Comparison of ENCODE assay signal across 8 mouse cellular contexts in the genomic region with DNA sequence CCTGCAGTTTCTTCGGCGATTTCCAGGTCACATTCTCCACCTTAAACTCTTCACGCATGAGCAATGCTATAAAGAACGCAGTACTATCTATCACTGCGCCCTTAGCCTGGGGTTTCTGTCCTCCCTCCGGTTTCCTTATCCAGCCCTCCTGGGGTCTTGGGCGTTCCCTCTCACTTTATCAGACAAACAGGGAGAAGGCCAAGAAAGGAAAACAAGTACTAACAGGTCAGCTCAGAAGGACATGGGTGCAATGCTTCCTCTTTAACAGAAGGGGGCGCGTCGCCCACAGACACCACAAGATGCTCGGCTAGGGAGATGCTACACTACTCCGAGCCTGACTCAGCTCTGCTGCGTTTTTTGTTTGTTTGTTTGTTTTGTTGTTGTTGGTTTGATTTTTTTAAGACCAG. TPM values are rescaled to one million over a fixed set of nuclear protein-coding genes. Genes with fewer than 3 reads are reported as not detected.
DNase-seq lines count a peak whose midpoint lies in the region; ATAC-seq and TF ChIP-seq lines count a peak whose summit lies in the region.

No protein-coding gene starts in this region.

- DNase-seq in hindbrain, embryonic 14.5 days (ENCODE audit: low spot score), result peak; percentile 47
- peak; percentile 86 for DNase-seq in ES-E14 (ENCODE audit: low read depth, low spot score)
- DNase-seq in cerebellum, postnatal 25 days, result peak; percentile 40 to 51
- DNase-seq in liver, embryonic 14.5 days (ENCODE audit: low read depth in 3 of 3, low spot score in 3 of 3), result peak; percentile 90 to 95 (median 92)
- DNase-seq in Muller cell, postnatal 12 days (ENCODE audit: inconsistent ontology term), result no peak
- no peak for DNase-seq in thymus, postnatal 14 days
- no peak for DNase-seq in urinary bladder, postnatal 25 days (ENCODE audit: low spot score)

- WGBS in hindbrain, embryonic 14.5 days, result 25% methylated on average over 13 of the region's 13 CpGs
- 24% methylated on average over 13 of the region's 13 CpGs for whole genome bisulfite sequencing in hindbrain, embryonic 13.5 days
- WGBS in liver, embryonic 14.5 days (ENCODE audit: insufficient replicate concordance), result 7% methylated on average over 13 of the region's 13 CpGs

- no peaks in the 10 kb centered on the region for H3K27me3 ChIP-seq in hindbrain, embryonic 14.5 days (ENCODE audit: control insufficient read depth, insufficient read depth, low read length)
- H3K27me3 ChIP-seq in hindbrain, embryonic 13.5 days, result peaks cover 12% of the 10 kb centered on the region; the same call in 1 of the 2 replicates
- H3K27me3 ChIP-seq in liver, embryonic 14.5 days (ENCODE audit: control insufficient read depth, insufficient read depth, low read length), result no peaks in the 10 kb centered on the region

- no peak; the same call in 1 of the 2 replicates for ATAC-seq in hindbrain, embryonic 14.5 days (ENCODE audit: low FRiP score)
- no peak for ATAC-seq in hindbrain, embryonic 13.5 days (ENCODE audit: low FRiP score)
- peak; percentile 85 for ATAC-seq in liver, embryonic 14.5 days (ENCODE audit: insufficient read depth)

- H3K27ac ChIP-seq in hindbrain, embryonic 14.5 days, result no peak overlapping the region
- no peak overlapping the region for H3K27ac ChIP-seq in hindbrain, embryonic 13.5 days
- H3K27ac ChIP-seq in ES-E14 (ENCODE audit: insufficient read depth, low read depth, low read length, poor library complexity, severe bottlenecking), result no peak overlapping the region
- H3K27ac ChIP-seq in liver, embryonic 14.5 days, result peak overlapping the region; percentile 91

- H3K9ac ChIP-seq in hindbrain, embryonic 14.5 days, result no peak overlapping the region
- no peak overlapping the region for H3K9ac ChIP-seq in hindbrain, embryonic 13.5 days
- no peak overlapping the region for H3K9ac ChIP-seq in ES-E14 (ENCODE audit: insufficient read depth, low read depth, low read length, poor library complexity, severe bottlenecking)
- H3K9ac ChIP-seq in liver, embryonic 14.5 days (replicated peaks), result peak overlapping the region; percentile 81

- H3K9me3 ChIP-seq in hindbrain, embryonic 14.5 days (ENCODE audit: control insufficient read depth, low read length), result no peaks in the 10 kb centered on the region
- H3K9me3 ChIP-seq in hindbrain, embryonic 13.5 days, result no peaks in the 10 kb centered on the region
- H3K9me3 ChIP-seq in ES-E14 (ENCODE audit: control insufficient read depth, insufficient read depth, low read depth, low read length), result no peaks in the 10 kb centered on the region
- H3K9me3 ChIP-seq in liver, embryonic 14.5 days (ENCODE audit: control insufficient read depth, low read length), result no peaks in the 10 kb centered on the region

- peak; percentile 90 for TF ChIP-seq EP300 in liver, embryonic 14.5 days (IDR thresholded peaks at IDR 0.05; ENCODE audit: low read depth)

- in situ Hi-C loops in ES-E14 (cut with MboI; ENCODE audit: low sequenced_read_pairs in 2 of 2, unreplicated experiment in 2 of 2), result no loop called here

- no peak overlapping the region for H3K4me3 ChIP-seq in hindbrain, embryonic 14.5 days (replicated peaks; ENCODE audit: low read length)
- no peak overlapping the region for H3K4me3 ChIP-seq in hindbrain, embryonic 13.5 days
- no peak overlapping the region for H3K4me3 ChIP-seq in ES-E14 (ENCODE audit: insufficient read depth in 1 of 2, low read depth in 1 of 2, low read length in 2 of 2, poor library complexity in 1 of 2, severe bottlenecking in 1 of 2)
- H3K4me3 ChIP-seq in liver, embryonic 14.5 days (ENCODE audit: insufficient read depth in 1 of 2, low read depth in 2 of 2, low read length in 2 of 2), result peak overlapping the region; percentile 38 to 49

- TF ChIP-seq CTCF in liver, embryonic 14.5 days (IDR thresholded peaks at IDR 0.05; ENCODE audit: low read depth), result peak; percentile 98

- H3K4me2 ChIP-seq in hindbrain, embryonic 14.5 days (replicated peaks), result no peak overlapping the region
- no peak overlapping the region for H3K4me2 ChIP-seq in hindbrain, embryonic 13.5 days
- H3K4me2 ChIP-seq in liver, embryonic 14.5 days (ENCODE audit: low read depth), result peak overlapping the region; percentile 69

- H3K4me1 ChIP-seq in hindbrain, embryonic 14.5 days (replicated peaks; ENCODE audit: control insufficient read depth, insufficient read depth, low read length), result no peaks in the 10 kb centered on the region
- no peaks in the 10 kb centered on the region for H3K4me1 ChIP-seq in hindbrain, embryonic 13.5 days (replicated peaks)
- H3K4me1 ChIP-seq in ES-E14 (ENCODE audit: control insufficient read depth in 2 of 2, insufficient read depth in 2 of 2, low read length in 2 of 2, poor library complexity in 1 of 2), result peaks cover 11 to 23% of the 10 kb centered on the region in 2 experiments; a peak in 3 of 4 replicates
- peaks cover 40 to 53% of the 10 kb centered on the region in 2 experiments for H3K4me1 ChIP-seq in liver, embryonic 14.5 days (replicated peaks; ENCODE audit: control insufficient read depth in 2 of 2, insufficient read depth in 2 of 2, low read length in 1 of 2)

- no peaks in the 10 kb centered on the region for H3K36me3 ChIP-seq in hindbrain, embryonic 14.5 days (replicated peaks; ENCODE audit: control insufficient read depth, insufficient read depth)
- no peaks in the 10 kb centered on the region for H3K36me3 ChIP-seq in hindbrain, embryonic 13.5 days
- no peaks in the 10 kb centered on the region for H3K36me3 ChIP-seq in ES-E14 (ENCODE audit: control insufficient read depth, insufficient read depth, low read length, poor library complexity, severe bottlenecking)
- no peaks in the 10 kb centered on the region for H3K36me3 ChIP-seq in liver, embryonic 14.5 days (replicated peaks; ENCODE audit: control insufficient read depth, insufficient read depth, low read depth)

TF ChIP-seq in ES-E14, 5 proteins besides CTCF, POLR2A, EP300 and RAD21:
- no peak for TF ChIP-seq HCFC1 (IDR thresholded peaks at IDR 0.05; ENCODE audit: borderline replicate concordance, insufficient read depth, low read length)
- peak; percentile 45; the same call in 1 of the 2 replicates for TF ChIP-seq MAFK (IDR thresholded peaks at IDR 0.05; ENCODE audit: insufficient read depth, low read depth, low read length)
- no peak for TF ChIP-seq ZNF384 (IDR thresholded peaks at IDR 0.05; ENCODE audit: low read depth, low read length)
- TF ChIP-seq CHD2 (IDR thresholded peaks at IDR 0.05; ENCODE audit: low read depth, low read length), result no peak
- TF ChIP-seq ZC3H11A (IDR thresholded peaks at IDR 0.05; ENCODE audit: borderline replicate concordance, low read depth, low read length), result peak; percentile 32
TF ChIP-seq in ES-E14: peak in this region for 2.

RNA-seq across cellular contexts. Expression of a gene that starts 11.3 kb away (rescaled TPM):
- 272 and 285 TPM in 2 replicates for polyA plus RNA-seq in hindbrain, embryonic 14.5 days (2014; fragmentation: Nextera tagmentation; extraction: Ambion mirVana)
- polyA plus RNA-seq in hindbrain, embryonic 13.5 days (2015; fragmentation: Nextera tagmentation; extraction: Ambion mirVana), result 146 and 148 TPM in 2 replicates
- total RNA-seq in ES-E14 (2012; rRNA removed), result 97.5 and 145 TPM in 2 replicates
- polyA plus RNA-seq in liver, embryonic 14.5 days (2012; rRNA removed), result 0.15 and 0.61 TPM in 2 replicates
- 0.22 and 0.29 TPM in 2 replicates for polyA plus RNA-seq in liver, embryonic 14.5 days (2014; fragmentation: Nextera tagmentation; extraction: Ambion mirVana)

RNA-seq across cellular contexts. Expression of a gene that starts 11.3 kb away (rescaled TPM):
- 0.46 TPM in 1 of 2 replicates, not detected in the other for polyA plus RNA-seq in hindbrain, embryonic 14.5 days (2014; fragmentation: Nextera tagmentation; extraction: Ambion mirVana)
- polyA plus RNA-seq in hindbrain, embryonic 13.5 days (2015; fragmentation: Nextera tagmentation; extraction: Ambion mirVana), result 0.71 and 0.73 TPM in 2 replicates
- total RNA-seq in ES-E14 (2012; rRNA removed), result 0.49 TPM in 1 of 2 replicates, not detected in the other
- 0.08 TPM in 1 of 2 replicates, not detected in the other for polyA plus RNA-seq in liver, embryonic 14.5 days (2012; rRNA removed)
- not detected in 2 replicates for polyA plus RNA-seq in liver, embryonic 14.5 days (2014; fragmentation: Nextera tagmentation; extraction: Ambion mirVana)

RNA-seq across cellular contexts. Expression of a gene that starts 18.1 kb away (rescaled TPM):
- polyA plus RNA-seq in hindbrain, embryonic 14.5 days (2014; fragmentation: Nextera tagmentation; extraction: Ambion mirVana), result 32.3 and 35.5 TPM in 2 replicates
- polyA plus RNA-seq in hindbrain, embryonic 13.5 days (2015; fragmentation: Nextera tagmentation; extraction: Ambion mirVana), result 61.3 and 62.7 TPM in 2 replicates
- total RNA-seq in ES-E14 (2012; rRNA removed), result 4.6 and 8.0 TPM in 2 replicates
- 0.45 and 0.48 TPM in 2 replicates for polyA plus RNA-seq in liver, embryonic 14.5 days (2012; rRNA removed)
- 0.23 and 0.30 TPM in 2 replicates for polyA plus RNA-seq in liver, embryonic 14.5 days (2014; fragmentation: Nextera tagmentation; extraction: Ambion mirVana)

Comparison
In these comparisons a context has a peak if more than half of its experiments do, and no peak if none do; other contexts are left out.
1. DNase-seq: peak in hindbrain, embryonic 14.5 days (single experiment), ES-E14 (single experiment), cerebellum, postnatal 25 days (2 of 2) and liver, embryonic 14.5 days (3 of 3); none in Muller cell, postnatal 12 days (single experiment), thymus, postnatal 14 days (single experiment) and urinary bladder, postnatal 25 days (single experiment).
2. H3K4me3 ChIP-seq: peak in liver, embryonic 14.5 days (2 of 2); none in hindbrain, embryonic 14.5 days (single experiment), hindbrain, embryonic 13.5 days (single experiment) and ES-E14 (0 of 2).
3. RNA of a gene that starts 11.3 kb away (polyA plus RNA-seq): 272 to 285 TPM in hindbrain, embryonic 14.5 days and 146 to 148 TPM in hindbrain, embryonic 13.5 days; 0.15 to 0.61 TPM in liver, embryonic 14.5 days; every median in the first group is over 10 times any median in the second.
4. RNA of a gene that starts 18.1 kb away (polyA plus RNA-seq): 61.3 to 62.7 TPM in hindbrain, embryonic 13.5 days and 32.3 to 35.5 TPM in hindbrain, embryonic 14.5 days; 0.23 to 0.48 TPM in liver, embryonic 14.5 days; every median in the first group is over 10 times any median in the second.